Mouse (Mus musculus): Measurements from ENCODE around the gene Susd4. TPM values are rescaled to one million over a fixed set of nuclear protein-coding genes. Genes with fewer than 3 reads are reported as not detected.

Susd4 gene
- polyA plus RNA-seq, 1 experiment from 2014 or later: 5.8 TPM

DNA sequence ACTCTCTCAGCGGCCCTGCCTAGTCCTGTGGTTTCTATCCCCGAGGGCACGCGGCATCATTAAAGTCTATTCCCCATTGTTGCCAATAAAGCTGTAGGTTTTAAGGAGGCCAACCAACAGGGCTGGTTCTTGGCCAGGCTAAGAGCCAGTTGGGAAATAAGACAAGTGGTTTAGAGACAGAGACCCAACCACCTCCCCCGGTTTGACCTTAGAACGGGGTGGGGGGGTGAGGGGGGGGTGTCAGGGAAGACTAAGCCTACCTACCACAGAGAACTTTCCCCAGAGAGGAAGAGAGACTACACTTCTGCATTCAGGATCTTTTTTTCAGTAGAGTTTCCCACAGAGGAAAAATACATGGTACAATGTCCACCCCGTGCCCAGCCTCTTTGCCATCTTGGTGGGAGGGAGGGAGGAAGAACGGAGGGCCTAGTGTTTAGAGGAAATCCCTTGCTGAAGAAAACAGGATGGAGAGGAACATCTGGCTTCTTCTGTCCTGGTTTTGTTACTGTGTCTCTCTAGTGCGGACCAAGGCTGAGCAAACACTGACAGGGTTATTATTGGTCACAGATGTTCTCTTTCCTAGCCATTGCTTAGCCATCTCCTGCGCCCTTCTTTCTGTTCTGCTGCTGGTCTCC lies 173.9 kb downstream of the Susd4 start:
- Histone ChIP-seq H3K27me3 (ENCODE audit: control insufficient read depth, insufficient read depth, low read length) (no peaks in the 10 kb centered on the region), H3K4me3 (ENCODE audit: control insufficient read depth in 1 of 2, insufficient read depth in 1 of 2, low read depth in 1 of 2, low read length in 2 of 2) (no peak overlapping the region), H3K4me2 (ENCODE audit: low read length) (no peak overlapping the region), H3K27ac (replicated peaks in 1 of 2; ENCODE audit: control insufficient read depth in 1 of 2, insufficient read depth in 1 of 2, low read depth in 2 of 2, low read length in 2 of 2) (no peak overlapping the region), H3K36me3 (ENCODE audit: control insufficient read depth, insufficient read depth, low read length) (no peaks in the 10 kb centered on the region), H3K4me1 (ENCODE audit: control insufficient read depth in 2 of 2, insufficient read depth in 2 of 2, low read length in 2 of 2) (no peaks in the 10 kb centered on the region), H3K9me3 (ENCODE audit: control insufficient read depth, low read length) (no peaks in the 10 kb centered on the region), H3K9ac (ENCODE audit: low read length) (no peak overlapping the region)
- 74% methylated on average over 10 of the region's 10 CpGs for WGBS
- no peak for ATAC-seq (ENCODE audit: insufficient number of reproducible peaks, insufficient read depth, low FRiP score, low read depth)

DNA sequence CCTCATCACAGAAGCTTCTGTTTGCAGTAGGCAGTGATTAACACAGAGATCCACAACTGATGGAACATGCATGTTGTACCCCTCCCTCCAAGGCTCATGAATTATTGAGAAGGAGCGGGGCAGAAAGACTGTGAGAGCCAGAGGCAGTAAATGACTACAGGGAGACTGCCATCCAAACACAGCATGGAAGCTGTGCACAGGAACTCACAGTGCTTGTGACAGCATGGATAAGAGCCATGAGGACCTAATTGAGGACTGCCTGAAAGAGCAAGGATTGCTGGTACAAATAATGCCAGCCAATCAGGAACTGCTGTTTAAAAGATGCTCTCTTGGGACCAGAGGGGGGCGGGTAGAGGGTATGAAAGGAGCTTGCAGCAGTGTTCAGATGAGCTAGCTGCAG lies 178.3 kb downstream of the Susd4 start:
- no peaks in the 10 kb centered on the region for H3K4me1 ChIP-seq (ENCODE audit: control insufficient read depth in 2 of 2, insufficient read depth in 2 of 2, low read length in 2 of 2)
- WGBS: 94% methylated on average over 2 of the region's 2 CpGs
- H3K27ac ChIP-seq (replicated peaks in 1 of 2; ENCODE audit: control insufficient read depth in 1 of 2, insufficient read depth in 1 of 2, low read depth in 2 of 2, low read length in 2 of 2): no peak overlapping the region
- H3K36me3 ChIP-seq (ENCODE audit: control insufficient read depth, insufficient read depth, low read length): no peaks in the 10 kb centered on the region
- no peak for ATAC-seq (ENCODE audit: insufficient number of reproducible peaks, insufficient read depth, low FRiP score, low read depth)
- no peaks in the 10 kb centered on the region for H3K27me3 ChIP-seq (ENCODE audit: control insufficient read depth, insufficient read depth, low read length)
- no peak overlapping the region for H3K4me2 ChIP-seq (ENCODE audit: low read length)
- H3K4me3 ChIP-seq (ENCODE audit: control insufficient read depth in 1 of 2, insufficient read depth in 1 of 2, low read depth in 1 of 2, low read length in 2 of 2): no peak overlapping the region
- no peak overlapping the region for H3K9ac ChIP-seq (ENCODE audit: low read length)
- no peaks in the 10 kb centered on the region for H3K9me3 ChIP-seq (ENCODE audit: control insufficient read depth, low read length)

DNA sequence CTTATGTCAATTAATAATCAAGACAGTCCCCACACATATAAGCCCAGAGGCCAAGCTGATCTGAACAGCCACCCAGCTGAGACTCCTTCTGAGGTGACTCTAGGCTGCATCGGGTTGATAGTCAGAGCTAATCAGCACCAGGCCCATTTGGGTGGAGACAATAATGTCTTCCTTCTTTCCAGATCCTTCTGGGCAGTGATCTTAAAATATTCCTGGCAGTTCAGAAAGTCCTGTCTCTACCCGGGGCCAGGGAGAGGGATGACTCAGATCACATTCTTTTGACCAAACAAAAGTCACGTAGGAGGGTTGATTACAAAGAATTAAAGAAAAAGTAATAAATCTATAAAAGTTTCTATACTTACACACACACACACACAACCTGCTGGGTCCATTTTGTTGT lies 180.3 kb downstream of the Susd4 start:
- no peaks in the 10 kb centered on the region for H3K27me3 ChIP-seq (ENCODE audit: control insufficient read depth, insufficient read depth, low read length)
- no peak overlapping the region for H3K9ac ChIP-seq (ENCODE audit: low read length)
- no peak for ATAC-seq (ENCODE audit: insufficient number of reproducible peaks, insufficient read depth, low FRiP score, low read depth)
- no peak overlapping the region for H3K4me3 ChIP-seq (ENCODE audit: control insufficient read depth in 1 of 2, insufficient read depth in 1 of 2, low read depth in 1 of 2, low read length in 2 of 2)
- no peaks in the 10 kb centered on the region for H3K9me3 ChIP-seq (ENCODE audit: control insufficient read depth, low read length)
- no peak overlapping the region for H3K4me2 ChIP-seq (ENCODE audit: low read length)
- H3K27ac ChIP-seq (replicated peaks in 1 of 2; ENCODE audit: control insufficient read depth in 1 of 2, insufficient read depth in 1 of 2, low read depth in 2 of 2, low read length in 2 of 2): no peak overlapping the region
- WGBS: 63% methylated on average over 3 of the region's 3 CpGs
- no peaks in the 10 kb centered on the region for H3K4me1 ChIP-seq (ENCODE audit: control insufficient read depth in 2 of 2, insufficient read depth in 2 of 2, low read length in 2 of 2)
- no peaks in the 10 kb centered on the region for H3K36me3 ChIP-seq (ENCODE audit: control insufficient read depth, insufficient read depth, low read length)

DNA sequence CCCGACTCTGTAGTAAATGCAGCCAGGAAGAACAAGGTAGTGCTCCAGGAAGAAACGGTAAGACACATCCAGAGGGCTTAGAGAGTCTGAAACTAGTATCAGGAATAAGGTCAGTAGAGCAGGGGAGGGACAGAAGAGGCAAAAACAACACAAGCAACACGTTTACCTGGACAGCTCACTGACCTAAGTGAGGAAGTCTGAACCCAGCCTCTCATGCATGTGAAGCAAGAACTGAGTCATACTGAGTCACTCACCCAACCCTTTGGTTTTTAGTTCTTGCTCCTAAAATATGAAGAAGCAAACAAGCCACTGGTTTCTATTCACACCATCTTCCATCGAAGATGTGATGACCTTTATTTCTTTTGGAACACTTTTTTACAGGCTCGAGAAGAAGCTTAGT lies 181.0 kb downstream of the Susd4 start:
- 69% methylated on average over 5 of the region's 5 CpGs for WGBS
- no peak for ATAC-seq (ENCODE audit: insufficient number of reproducible peaks, insufficient read depth, low FRiP score, low read depth)
- H3K27ac ChIP-seq (replicated peaks in 1 of 2; ENCODE audit: control insufficient read depth in 1 of 2, insufficient read depth in 1 of 2, low read depth in 2 of 2, low read length in 2 of 2): no peak overlapping the region

DNA sequence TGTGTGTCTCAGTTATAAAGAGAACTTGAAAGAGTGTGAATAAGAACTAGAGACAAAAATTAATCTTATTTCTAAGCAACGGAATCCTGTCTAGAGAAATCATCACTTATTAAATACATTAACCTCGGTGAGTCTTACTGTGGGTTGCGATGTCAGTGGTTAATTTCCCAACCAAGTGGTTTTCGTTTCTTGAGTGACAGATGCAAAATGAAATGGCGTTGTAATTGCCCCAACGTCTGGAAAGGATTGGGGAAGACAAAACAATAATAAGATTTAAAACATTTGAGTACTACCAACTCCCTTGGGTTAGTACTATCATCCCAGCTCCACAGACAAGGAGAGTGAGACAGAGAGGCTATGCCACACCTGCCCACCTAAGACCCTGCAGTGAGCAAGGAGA lies 181.9 kb downstream of the Susd4 start:
- Histone ChIP-seq H3K27ac (replicated peaks in 1 of 2; ENCODE audit: control insufficient read depth in 1 of 2, insufficient read depth in 1 of 2, low read depth in 2 of 2, low read length in 2 of 2) (no peak overlapping the region), H3K9me3 (ENCODE audit: control insufficient read depth, low read length) (no peaks in the 10 kb centered on the region), H3K4me3 (ENCODE audit: control insufficient read depth in 1 of 2, insufficient read depth in 1 of 2, low read depth in 1 of 2, low read length in 2 of 2) (no peak overlapping the region), H3K4me2 (ENCODE audit: low read length) (no peak overlapping the region), H3K9ac (ENCODE audit: low read length) (no peak overlapping the region), H3K4me1 (ENCODE audit: control insufficient read depth in 2 of 2, insufficient read depth in 2 of 2, low read length in 2 of 2) (no peaks in the 10 kb centered on the region), H3K36me3 (ENCODE audit: control insufficient read depth, insufficient read depth, low read length) (no peaks in the 10 kb centered on the region), H3K27me3 (ENCODE audit: control insufficient read depth, insufficient read depth, low read length) (no peaks in the 10 kb centered on the region)
- 84% methylated on average over 6 of the region's 6 CpGs for WGBS
- ATAC-seq (ENCODE audit: insufficient number of reproducible peaks, insufficient read depth, low FRiP score, low read depth): no peak

More for the DNA sequence above, 181.0 kb downstream of the Susd4 start:
- no peak overlapping the region for H3K9ac ChIP-seq (ENCODE audit: low read length)
- no peak overlapping the region for H3K4me3 ChIP-seq (ENCODE audit: control insufficient read depth in 1 of 2, insufficient read depth in 1 of 2, low read depth in 1 of 2, low read length in 2 of 2)
- no peaks in the 10 kb centered on the region for H3K9me3 ChIP-seq (ENCODE audit: control insufficient read depth, low read length)
- H3K4me1 ChIP-seq (ENCODE audit: control insufficient read depth in 2 of 2, insufficient read depth in 2 of 2, low read length in 2 of 2): no peaks in the 10 kb centered on the region
- no peaks in the 10 kb centered on the region for H3K27me3 ChIP-seq (ENCODE audit: control insufficient read depth, insufficient read depth, low read length)
- no peak overlapping the region for H3K4me2 ChIP-seq (ENCODE audit: low read length)
- no peaks in the 10 kb centered on the region for H3K36me3 ChIP-seq (ENCODE audit: control insufficient read depth, insufficient read depth, low read length)

Other genes starting within 250 kb of the Susd4 start
- gene Capn2, start 246.3 kb upstream of the Susd4 start, polyA plus RNA-seq (2014; fragmentation: Nextera tagmentation; extraction: Ambion mirVana): 71.2 and 76.6 TPM in 2 replicates
- gene Capn8, start 198.9 kb upstream of the Susd4 start, polyA plus RNA-seq (2014; fragmentation: Nextera tagmentation; extraction: Ambion mirVana): not detected in 2 replicates
- not detected in 2 replicates for gene Ccdc185, start 14.7 kb upstream of the Susd4 start, polyA plus RNA-seq (2014; fragmentation: Nextera tagmentation; extraction: Ambion mirVana)
- 3.1 and 4.2 TPM in 2 replicates for gene Tlr5, start 190.9 kb downstream of the Susd4 start, polyA plus RNA-seq (2014; fragmentation: Nextera tagmentation; extraction: Ambion mirVana)

Measured in heart, embryonic 14.5 days (tissue).